Mouse (Mus musculus): ENCODE results near the gene Grk1.

DNA sequence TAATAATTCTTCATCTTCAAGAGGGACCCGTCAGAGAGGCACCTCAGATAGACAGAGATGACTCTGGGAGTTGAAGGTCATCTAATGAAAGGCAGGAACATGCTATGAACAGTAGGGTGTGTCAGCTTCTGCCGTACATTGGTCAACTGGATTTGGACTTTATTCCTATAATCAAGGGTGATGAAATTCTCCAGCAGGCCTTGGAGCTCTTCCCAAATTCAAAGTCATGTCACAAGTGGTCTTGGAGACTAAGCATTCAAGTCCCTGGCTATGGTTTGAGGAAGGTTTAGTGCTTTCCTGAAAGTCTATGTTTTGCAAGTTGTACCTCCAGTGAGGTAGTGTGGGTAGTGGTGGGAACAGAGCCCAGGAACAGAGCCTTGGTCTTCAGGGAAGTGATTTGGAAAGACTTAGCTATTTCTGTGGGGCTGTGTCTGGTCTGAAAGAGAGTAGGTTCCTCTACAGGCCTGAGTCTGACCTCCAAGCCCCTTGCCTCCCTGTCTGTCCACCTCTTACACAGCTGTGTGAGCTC is 14.3 kb downstream of the Grk1 start:
- TF ChIP-seq CTCF (IDR thresholded peaks at IDR 0.05; ENCODE audit: control insufficient read depth, insufficient read depth, insufficient read length) (no peak), USF1 (IDR thresholded peaks at IDR 0.05; ENCODE audit: low read depth) (no peak)
